In genomic region chr4:59034918-59035785, GRCm38 (mm10) we compare ENCODE assay signal across 8 mouse cellular contexts. TPM values are rescaled to one million over a fixed set of nuclear protein-coding genes. Genes with fewer than 3 reads are reported as not detected.
A peak's percentile ranks its signal among the peaks of the same experiment; 100 is the strongest.
DNase-seq lines count a peak whose midpoint lies in the region; ATAC-seq lines count a peak whose summit lies in the region.

Gene Gng10 (plus strand): TSS chr4:59035088.

- peaks cover 6% of the 10 kb centered on the region; the same call in 1 of the 2 replicates for H3K9me3 ChIP-seq in embryonic facial prominence, embryonic 10.5 days
- H3K9me3 ChIP-seq in intestine, embryonic 16.5 days (ENCODE audit: control insufficient read depth, low read length), result no peaks in the 10 kb centered on the region
- peaks cover 7% of the 10 kb centered on the region for H3K9me3 ChIP-seq in midbrain, embryonic 10.5 days (replicated peaks)

- H3K27ac ChIP-seq in embryonic facial prominence, embryonic 10.5 days (replicated peaks), result peak within 1 kb of the TSS; percentile 93
- H3K27ac ChIP-seq in intestine, embryonic 16.5 days (ENCODE audit: low read length), result peak within 1 kb of the TSS; percentile 69
- H3K27ac ChIP-seq in midbrain, embryonic 10.5 days (replicated peaks), result peak within 1 kb of the TSS; percentile 89

- WGBS in embryonic facial prominence, embryonic 10.5 days, result 6% methylated on average over 76 of the region's 76 CpGs
- WGBS in intestine, embryonic 16.5 days, result 9% methylated on average over 75 of the region's 76 CpGs
- WGBS in midbrain, embryonic 10.5 days, result 11% methylated on average over 76 of the region's 76 CpGs

- H3K4me1 ChIP-seq in embryonic facial prominence, embryonic 10.5 days, result peaks cover 10% of the 10 kb centered on the region; the same call in 1 of the 2 replicates
- H3K4me1 ChIP-seq in intestine, embryonic 16.5 days (ENCODE audit: control insufficient read depth, insufficient read depth, low read length), result peaks cover 10% of the 10 kb centered on the region
- peaks cover 13% of the 10 kb centered on the region; the same call in 1 of the 2 replicates for H3K4me1 ChIP-seq in midbrain, embryonic 10.5 days

- intact Hi-C loops in left cerebral cortex, postnatal 4 days (cut with DNase I), result no loop called here

- H3K4me3 ChIP-seq in embryonic facial prominence, embryonic 10.5 days, result peak within 1 kb of the TSS; percentile 83
- H3K4me3 ChIP-seq in intestine, embryonic 16.5 days (ENCODE audit: low read length), result peak within 1 kb of the TSS; percentile 91
- peak within 1 kb of the TSS; percentile 83 for H3K4me3 ChIP-seq in midbrain, embryonic 10.5 days

- peak within 1 kb of the TSS; percentile 94 for H3K9ac ChIP-seq in intestine, embryonic 16.5 days (ENCODE audit: low read depth, low read length)

- H3K4me2 ChIP-seq in intestine, embryonic 16.5 days (ENCODE audit: low read depth, low read length), result peak within 1 kb of the TSS; percentile 55

- H3K36me3 ChIP-seq in embryonic facial prominence, embryonic 10.5 days (replicated peaks), result peaks cover 20% of the 10 kb centered on the region
- 0 out of 2 replicates have a peak, but pooled peaks cover 4% of the 10 kb centered on the region for H3K36me3 ChIP-seq in intestine, embryonic 16.5 days (ENCODE audit: control insufficient read depth, insufficient read depth, low read length)
- no peaks in the 10 kb centered on the region for H3K36me3 ChIP-seq in midbrain, embryonic 10.5 days

- H3K27me3 ChIP-seq in embryonic facial prominence, embryonic 10.5 days (replicated peaks; ENCODE audit: low read depth, poor library complexity, severe bottlenecking), result no peaks in the 10 kb centered on the region
- H3K27me3 ChIP-seq in intestine, embryonic 16.5 days (replicated peaks; ENCODE audit: control insufficient read depth, insufficient read depth, low read length), result no peaks in the 10 kb centered on the region
- peaks cover 10% of the 10 kb centered on the region; the same call in 1 of the 2 replicates for H3K27me3 ChIP-seq in midbrain, embryonic 10.5 days (ENCODE audit: low read depth, poor library complexity, severe bottlenecking)

- peak; percentile 95 for ATAC-seq in intestine, embryonic 16.5 days

- DNase-seq in layer of hippocampus, adult 11-12 months (ENCODE audit: low spot score), result peak; percentile 63
- no peak for DNase-seq in layer of hippocampus, adult 9-10 months (ENCODE audit: low spot score)
- peak; percentile 77 for DNase-seq in embryonic facial prominence, embryonic 10.5 days (ENCODE audit: low spot score)
- no peak for DNase-seq in gonadal fat pad, adult 2 months (ENCODE audit: low read depth)
- DNase-seq in left cerebral cortex, postnatal 4 days, result peak; percentile 74
- DNase-seq in midbrain, embryonic 10.5 days (ENCODE audit: low spot score), result peak; percentile 73
- DNase-seq in right cerebral cortex, postnatal 4 days, result peak; percentile 71

RNA-seq across cellular contexts. Expression of gene Gng10, which starts in this region (rescaled TPM):
- 82.3 and 87.5 TPM in 2 replicates for polyA plus RNA-seq in embryonic facial prominence, embryonic 10.5 days (2016; fragmentation: Nextera tagmentation; extraction: Ambion mirVana)
- polyA plus RNA-seq in gonadal fat pad, adult 2 months (2012; rRNA removed), result 17.1 and 21.6 TPM in 2 replicates
- 76.5 and 86.1 TPM in 2 replicates for polyA plus RNA-seq in intestine, embryonic 16.5 days (2015; fragmentation: Nextera tagmentation; extraction: Ambion mirVana)
- 100 to 1,000 TPM; 145 to 167 TPM for total RNA-seq in left cerebral cortex, postnatal 4 days (2021)
- 60.9 and 67.7 TPM in 2 replicates for polyA plus RNA-seq in midbrain, embryonic 10.5 days (2016; fragmentation: Nextera tagmentation; extraction: Ambion mirVana)

Comparison
In these comparisons a context has a peak if more than half of its experiments do, and no peak if none do; other contexts are left out.
1. DNase-seq: peak in layer of hippocampus, adult 11-12 months (single experiment), embryonic facial prominence, embryonic 10.5 days (single experiment), left cerebral cortex, postnatal 4 days (single experiment), midbrain, embryonic 10.5 days (single experiment) and right cerebral cortex, postnatal 4 days (single experiment); none in layer of hippocampus, adult 9-10 months (single experiment) and gonadal fat pad, adult 2 months (single experiment).
2. Peak in every context shown above with its lines, with median percentiles within 50 percentile points of each other: H3K27ac ChIP-seq and H3K4me3 ChIP-seq.